Mouse (Mus musculus) hindbrain, embryonic 16.5 days (tissue): Measurements from ENCODE around the gene Gm10337. TPM values are rescaled to one million over a fixed set of nuclear protein-coding genes. Genes with fewer than 3 reads are reported as not detected.

Experiments used
- ATAC-seq: fragments of 200-750 bp; cut with Nextera tagmentation; 2 replicates; pipeline ENCODE4 v1.8.0; 2017; ENCODE audit warnings: moderate TSS enrichment, moderate library complexity
- H3K27ac ChIP-seq: fragments of 300-500 bp; sonication (generic); 2 replicates; pipeline ENCODE4 v1.5.1; 2014; ENCODE audit warnings: low read depth, mild to moderate bottlenecking, control low read depth, low read length, moderate library complexity
- H3K27me3 ChIP-seq: fragments of 300-500 bp; sonication (generic); replicated peaks from 2 replicates; pipeline ENCODE4 v1.6.1; 2014; ENCODE audit warnings: low read length; ENCODE audit not compliant: control insufficient read depth, insufficient read depth
- H3K36me3 ChIP-seq: fragments of 300-500 bp; sonication (generic); 2 replicates; pipeline ENCODE4 v1.6.1; 2014; ENCODE audit warnings: mild to moderate bottlenecking, low read length, moderate library complexity, mixed read lengths; ENCODE audit not compliant: control insufficient read depth, insufficient read depth
- H3K4me1 ChIP-seq: fragments of 300-500 bp; sonication (generic); 2 replicates; pipeline ENCODE4 v1.6.1; 2014; ENCODE audit warnings: low read depth, low read length; ENCODE audit not compliant: control insufficient read depth, insufficient read depth
- H3K4me2 ChIP-seq: fragments of 300-500 bp; sonication (generic); 2 replicates; pipeline ENCODE4 v1.6.1; 2014; ENCODE audit warnings: mild to moderate bottlenecking, low read length, control low read depth, moderate library complexity
- H3K4me3 ChIP-seq: fragments of 300-500 bp; sonication (generic); 2 replicates; pipeline ENCODE4 v1.5.1; 2014; ENCODE audit warnings: mild to moderate bottlenecking, low read length, control low read depth, moderate library complexity
- H3K9ac ChIP-seq: fragments of 300-500 bp; sonication (generic); 2 replicates; pipeline ENCODE4 v1.6.1; 2014; ENCODE audit warnings: low read depth, mild to moderate bottlenecking, control low read depth, low read length, moderate library complexity
- H3K9me3 ChIP-seq: fragments of 300-500 bp; sonication (generic); 2 replicates; pipeline ENCODE4 v1.6.1; 2014; ENCODE audit warnings: mild to moderate bottlenecking, low read length, moderate library complexity; ENCODE audit not compliant: control insufficient read depth
- WGBS: fragments of 180-500 bp; shearing (Covaris S2); extraction: QIAGEN DNeasy Blood & Tissue Kit; methylation state at CpG from one replicate; pipeline ENCODE4 v1.1.7; 2014; 5-methylcytosine and 5-hydroxymethylcytosine counted together
- polyA plus RNA-seq: library from polyadenylated mRNA; unstranded; fragments of >200 nt; fragmentation: Nextera tagmentation; extraction: Ambion mirVana; gene quantifications from 2 replicates; pipeline ENCODE4 v1.2.1, GENCODE M21; 2015

The Gm10337 gene
- polyA plus RNA-seq, 1 experiment from 2014 or later, result 21.8 TPM

DNA sequence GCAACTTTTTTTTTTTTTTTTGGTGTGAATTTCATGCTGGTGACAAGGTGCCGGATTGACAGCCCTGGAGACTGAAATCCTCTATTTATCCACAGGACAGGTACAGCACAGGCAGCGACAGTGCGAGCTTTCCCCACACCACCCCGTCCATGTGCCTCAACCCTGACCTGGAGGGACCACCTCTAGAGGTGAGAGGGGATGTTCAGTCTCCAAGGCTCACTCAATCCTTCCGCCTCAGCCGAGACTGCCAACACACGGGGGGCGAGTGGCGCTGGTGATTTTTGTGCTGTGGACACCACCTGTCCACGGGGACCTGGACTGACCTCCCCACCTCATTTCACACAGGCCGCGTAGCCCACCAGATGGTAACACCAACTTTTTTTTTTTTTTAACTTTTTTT is 17.7 kb upstream of the Gm10337 start:
- no peak for ATAC-seq
- peaks cover 57% of the 10 kb centered on the region for H3K36me3 ChIP-seq
- H3K27ac ChIP-seq, result no peak overlapping the region

DNA sequence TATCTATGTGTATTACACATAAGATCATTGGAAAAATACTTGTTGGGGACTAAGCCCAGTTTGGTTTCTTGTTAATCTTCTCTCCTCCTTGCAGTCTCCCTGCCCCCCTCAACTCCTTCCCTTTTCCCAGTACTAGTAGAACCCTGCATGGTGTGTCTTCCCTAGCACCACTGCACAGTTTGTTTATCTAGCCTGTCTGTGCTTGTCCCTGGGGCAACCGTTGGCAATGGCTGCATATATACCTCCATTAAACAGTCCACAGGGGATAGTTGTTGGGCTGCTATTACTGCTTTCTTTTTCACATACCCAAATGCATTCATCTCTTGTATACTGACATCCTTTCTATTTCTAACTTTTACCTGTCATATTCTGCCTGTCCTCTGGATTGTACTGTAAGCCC is 15.9 kb upstream of the Gm10337 start:
- no peak for ATAC-seq
- WGBS, result 64% methylated on average over 1 of the region's 1 CpGs
- H3K9me3 ChIP-seq, result no peaks in the 10 kb centered on the region
- H3K4me2 ChIP-seq, result no peak overlapping the region
- H3K27ac ChIP-seq, result no peak overlapping the region
- peaks cover 59% of the 10 kb centered on the region for H3K36me3 ChIP-seq
- H3K9ac ChIP-seq, result no peak overlapping the region
- no peak overlapping the region for H3K4me3 ChIP-seq
- no peaks in the 10 kb centered on the region for H3K27me3 ChIP-seq
- H3K4me1 ChIP-seq, result no peaks in the 10 kb centered on the region

More for the DNA sequence above, 17.7 kb upstream of the Gm10337 start:
- 90% methylated on average over 12 of the region's 12 CpGs for WGBS
- Histone ChIP-seq H3K4me3 (no peak overlapping the region), H3K9me3 (no peaks in the 10 kb centered on the region), H3K9ac (no peak overlapping the region), H3K4me1 (no peaks in the 10 kb centered on the region), H3K27me3 (no peaks in the 10 kb centered on the region), H3K4me2 (no peak overlapping the region)

DNA sequence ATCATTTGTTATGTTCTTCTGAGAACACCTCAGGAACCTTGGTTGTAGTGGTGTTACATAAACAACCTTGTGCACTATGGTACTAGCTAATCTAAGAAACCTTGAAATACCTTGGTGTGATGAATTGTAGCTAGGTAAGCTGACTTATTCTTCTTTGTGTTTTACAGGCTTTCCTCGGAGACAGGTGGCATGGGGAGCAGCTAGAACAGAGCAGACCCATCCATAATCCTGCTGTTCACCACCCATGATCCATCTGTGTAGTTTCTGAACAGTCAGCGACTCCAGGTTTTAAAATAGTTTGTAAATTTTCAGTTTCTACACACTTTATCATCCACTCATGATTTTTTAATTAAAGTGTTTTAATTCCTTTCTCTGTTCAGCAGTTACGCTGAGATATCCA is 5.2 kb upstream of the Gm10337 start:
- Histone ChIP-seq H3K9me3 (no peaks in the 10 kb centered on the region), H3K27ac (no peak overlapping the region), H3K4me3 (no peak overlapping the region), H3K4me1 (no peaks in the 10 kb centered on the region), H3K36me3 (peaks cover 47% of the 10 kb centered on the region), H3K9ac (no peak overlapping the region), H3K27me3 (no peaks in the 10 kb centered on the region), H3K4me2 (no peak overlapping the region)
- WGBS, result 90% methylated on average over 3 of the region's 3 CpGs
- no peak for ATAC-seq

DNA sequence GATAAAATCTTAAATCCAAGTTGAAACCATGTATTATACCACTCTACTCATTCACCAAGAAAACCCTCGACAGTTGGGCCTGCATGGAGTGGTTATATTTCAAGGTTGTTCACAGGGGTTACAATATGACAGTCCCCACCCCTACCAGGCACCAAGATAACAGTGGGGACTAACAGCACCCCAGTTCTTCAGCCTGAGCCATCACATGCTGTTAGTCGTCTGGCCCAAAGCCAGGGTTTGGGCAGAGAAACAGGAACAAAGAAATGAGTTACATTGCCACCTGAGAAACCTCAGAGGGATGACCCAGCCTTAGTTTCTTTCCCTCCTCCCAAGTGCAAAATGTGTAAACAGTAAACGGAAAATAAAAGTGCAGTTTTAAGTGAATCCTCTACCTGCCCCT is 4.2 kb upstream of the Gm10337 start:
- Histone ChIP-seq H3K27ac (no peak overlapping the region), H3K9ac (no peak overlapping the region), H3K9me3 (no peaks in the 10 kb centered on the region), H3K36me3 (peaks cover 57% of the 10 kb centered on the region), H3K4me1 (no peaks in the 10 kb centered on the region), H3K4me2 (no peak overlapping the region), H3K4me3 (no peak overlapping the region), H3K27me3 (no peaks in the 10 kb centered on the region)
- ATAC-seq, result no peak
- 77% methylated on average over 3 of the region's 3 CpGs for WGBS

DNA sequence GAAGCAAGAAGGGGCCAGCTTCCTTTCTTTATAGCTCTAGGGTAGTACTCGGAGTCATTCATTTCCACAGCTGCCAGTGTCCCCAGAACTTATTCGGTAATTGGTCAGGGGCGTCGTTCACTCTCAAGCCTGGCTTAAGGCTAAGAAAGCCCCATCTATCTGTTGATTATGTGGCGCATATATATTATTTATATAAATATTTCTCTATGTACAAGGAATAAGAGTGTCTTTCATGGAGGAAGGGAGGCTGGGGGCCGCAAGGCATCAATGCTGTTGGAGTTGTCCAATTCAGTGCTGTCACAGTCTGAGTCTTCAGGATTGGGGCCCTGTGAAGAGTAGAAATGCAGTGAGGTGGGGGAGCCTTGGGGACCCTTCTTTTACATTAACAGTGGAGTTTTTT is 3.7 kb upstream of the Gm10337 start:
- no peaks in the 10 kb centered on the region for H3K9me3 ChIP-seq
- WGBS, result 88% methylated on average over 6 of the region's 6 CpGs
- no peak for ATAC-seq

GRCm38 (mm10) chr15:102500479-102500878 is 3.0 kb upstream of the Gm10337 start:
- no peaks in the 10 kb centered on the region for H3K9me3 ChIP-seq
- WGBS, result 86% methylated on average over 5 of the region's 5 CpGs
- peaks cover 60% of the 10 kb centered on the region for H3K36me3 ChIP-seq
- ATAC-seq, result no peak
- H3K9ac ChIP-seq, result no peak overlapping the region
- no peak overlapping the region for H3K4me3 ChIP-seq
- no peak overlapping the region for H3K4me2 ChIP-seq
- H3K27ac ChIP-seq, result no peak overlapping the region
- H3K4me1 ChIP-seq, result no peaks in the 10 kb centered on the region
- no peaks in the 10 kb centered on the region for H3K27me3 ChIP-seq

More for the DNA sequence above, 3.7 kb upstream of the Gm10337 start:
- no peak overlapping the region for H3K27ac ChIP-seq
- H3K4me3 ChIP-seq, result no peak overlapping the region
- no peak overlapping the region for H3K9ac ChIP-seq
- H3K4me2 ChIP-seq, result no peak overlapping the region
- no peaks in the 10 kb centered on the region for H3K27me3 ChIP-seq
- peaks cover 60% of the 10 kb centered on the region for H3K36me3 ChIP-seq
- no peaks in the 10 kb centered on the region for H3K4me1 ChIP-seq

- Histone ChIP-seq H3K36me3 (peaks cover 57% of the 10 kb centered on the region), H3K9ac (no peak overlapping the region), H3K4me2 (no peak overlapping the region), H3K4me3 (no peak overlapping the region), H3K27me3 (no peaks in the 10 kb centered on the region), H3K27ac (no peak overlapping the region), H3K9me3 (no peaks in the 10 kb centered on the region), H3K4me1 (no peaks in the 10 kb centered on the region)
- ATAC-seq, result peak; percentile 32
- 88% methylated on average over 19 of the region's 19 CpGs for WGBS
Measured at GRCm38 (mm10) chr15:102501084-102501814, 2.3 kb upstream of the Gm10337 start.

DNA sequence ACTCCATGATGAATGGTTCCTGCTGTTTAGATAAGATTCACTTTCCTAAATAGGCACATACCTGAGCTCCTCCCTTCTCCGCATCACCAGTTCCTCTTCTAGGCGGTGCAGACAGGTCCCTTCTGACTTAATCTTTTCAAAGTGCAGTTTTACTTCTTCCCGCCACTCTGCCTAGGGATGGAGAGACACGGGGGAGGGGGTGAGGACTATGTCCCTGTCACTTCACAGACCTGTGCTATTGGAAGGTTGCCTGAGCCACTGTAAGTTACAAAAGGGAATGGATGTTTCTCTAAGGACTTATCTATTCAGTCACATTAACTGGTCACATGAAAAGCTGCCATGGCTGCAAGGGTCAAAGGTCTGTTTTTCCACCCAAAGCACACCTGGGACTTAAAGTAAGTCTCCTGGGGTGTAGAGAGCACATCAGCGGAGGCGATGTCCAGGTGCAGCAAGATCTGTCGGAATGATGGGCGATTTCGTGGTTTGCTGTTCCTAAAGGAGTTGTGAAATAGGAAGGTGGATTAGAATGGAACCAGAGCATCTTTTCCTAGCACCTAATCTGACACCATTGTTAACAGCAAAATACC is 1.2 kb upstream of the Gm10337 start:
- Histone ChIP-seq H3K4me1 (no peaks in the 10 kb centered on the region), H3K9ac (no peak overlapping the region), H3K27me3 (no peaks in the 10 kb centered on the region), H3K4me2 (no peak overlapping the region), H3K27ac (no peak overlapping the region), H3K36me3 (peaks cover 57% of the 10 kb centered on the region), H3K9me3 (no peaks in the 10 kb centered on the region), H3K4me3 (no peak overlapping the region)
- no peak for ATAC-seq
- WGBS, result 80% methylated on average over 9 of the region's 9 CpGs

DNA sequence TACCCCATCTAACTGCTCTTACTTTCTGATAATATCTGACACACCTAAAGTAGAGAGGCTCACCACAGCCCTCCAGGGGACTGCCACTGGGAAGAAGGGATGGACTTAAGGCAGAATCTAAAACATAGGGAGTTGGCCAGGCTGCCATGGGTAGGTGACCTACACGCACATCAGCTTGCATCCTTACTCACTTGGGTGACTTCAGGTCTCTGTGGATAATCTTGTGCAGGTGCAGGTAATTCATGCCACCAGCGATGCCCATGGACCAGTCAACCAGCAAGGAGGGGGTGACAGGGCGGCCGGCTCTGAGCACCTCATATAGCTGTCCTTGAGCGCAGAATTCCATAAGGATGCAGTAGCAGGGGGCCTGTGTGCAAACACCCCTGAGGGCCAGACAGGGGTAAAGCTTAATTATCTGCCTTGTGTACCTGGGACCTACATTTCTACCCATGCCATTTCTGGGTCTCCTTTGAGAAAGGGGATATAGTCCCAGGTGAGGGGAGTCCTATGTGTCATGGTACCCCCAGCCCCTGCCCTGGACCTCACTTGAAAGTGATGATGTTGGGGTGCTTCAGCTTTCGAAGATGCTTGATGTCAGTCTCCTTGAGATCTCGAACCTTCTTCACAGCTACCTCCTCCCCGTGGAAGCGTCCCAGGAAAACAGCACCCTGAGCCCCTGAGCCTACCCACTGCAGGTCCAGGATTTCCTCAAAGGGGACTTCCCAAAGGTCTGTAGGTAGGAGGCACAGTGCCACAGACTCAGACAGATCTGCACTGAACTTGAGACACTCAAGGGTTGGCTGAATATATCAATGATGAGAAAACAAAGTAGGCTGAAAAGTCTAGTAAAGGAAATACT is 631 bp downstream of the Gm10337 start:
- no peak overlapping the region for H3K27ac ChIP-seq
- WGBS, result 88% methylated on average over 9 of the region's 9 CpGs
- no peak for ATAC-seq
- no peak overlapping the region for H3K9ac ChIP-seq
- peaks cover 3% of the 10 kb centered on the region for H3K4me1 ChIP-seq
- no peaks in the 10 kb centered on the region for H3K9me3 ChIP-seq
- H3K4me3 ChIP-seq, result no peak overlapping the region
- H3K4me2 ChIP-seq, result no peak overlapping the region
- no peaks in the 10 kb centered on the region for H3K27me3 ChIP-seq
- H3K36me3 ChIP-seq, result peaks cover 55% of the 10 kb centered on the region
